Mouse (Mus musculus) heart, adult 2 months (tissue): ENCODE results near the gene Efna3.

Experiments used
- CTCF ChIP-seq: fragments of 200-600 bp; IDR thresholded peaks from 2 replicates; pipeline ENCODE4 v1.8.1; 2022; ENCODE audit warnings: antibody characterized with exemption, mild to moderate bottlenecking, moderate library complexity
- POLR2A ChIP-seq: fragments of 200-500 bp; IDR thresholded peaks from 2 replicates; pipeline ENCODE4 v1.6.1; 2011; ENCODE audit warnings: mild to moderate bottlenecking, low read depth, low read length, control low read depth; ENCODE audit not compliant: insufficient read depth

DNA sequence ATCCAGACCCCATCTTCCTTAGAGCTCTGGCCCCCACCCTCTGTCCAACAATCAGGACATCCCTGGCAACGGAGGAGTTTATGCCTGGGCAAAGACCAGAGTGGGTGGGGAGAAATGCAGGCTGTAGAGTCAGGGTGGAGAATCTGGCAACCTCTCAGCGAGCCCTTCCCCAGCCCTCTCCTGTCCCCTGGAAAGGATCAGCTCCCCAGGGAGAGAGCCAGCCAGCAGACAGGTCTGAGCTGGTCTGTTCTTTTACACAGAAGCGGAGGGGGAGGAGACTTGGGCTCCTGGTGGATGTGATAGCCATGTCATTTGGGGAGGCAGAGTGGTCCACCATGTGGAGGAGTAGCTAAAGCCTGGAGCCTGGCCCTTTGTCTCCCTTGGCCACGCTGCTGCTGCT is 5.9 kb upstream of the Efna3 start:
- TF ChIP-seq POLR2A: no peak
- no peak for TF ChIP-seq CTCF
